Mouse (Mus musculus) kidney, adult 2 months (tissue): Measurements from ENCODE around the gene Mrpl33.

Experiments
- CTCF ChIP-seq: fragments of 200-500 bp; conservative IDR thresholded peaks from 2 replicates; pipeline ENCODE4 v1.5.1; 2011; ENCODE audit warnings: low read depth, mild to moderate bottlenecking, control low read depth, low read length, moderate library complexity, mixed read lengths; ENCODE audit not compliant: insufficient read depth, insufficient read length
- POLR2A ChIP-seq: fragments of 200-500 bp; IDR thresholded peaks from one replicate; pipeline ENCODE4 v1.6.1; 2011; ENCODE audit warnings: low read depth, low read length, control low read depth

DNA sequence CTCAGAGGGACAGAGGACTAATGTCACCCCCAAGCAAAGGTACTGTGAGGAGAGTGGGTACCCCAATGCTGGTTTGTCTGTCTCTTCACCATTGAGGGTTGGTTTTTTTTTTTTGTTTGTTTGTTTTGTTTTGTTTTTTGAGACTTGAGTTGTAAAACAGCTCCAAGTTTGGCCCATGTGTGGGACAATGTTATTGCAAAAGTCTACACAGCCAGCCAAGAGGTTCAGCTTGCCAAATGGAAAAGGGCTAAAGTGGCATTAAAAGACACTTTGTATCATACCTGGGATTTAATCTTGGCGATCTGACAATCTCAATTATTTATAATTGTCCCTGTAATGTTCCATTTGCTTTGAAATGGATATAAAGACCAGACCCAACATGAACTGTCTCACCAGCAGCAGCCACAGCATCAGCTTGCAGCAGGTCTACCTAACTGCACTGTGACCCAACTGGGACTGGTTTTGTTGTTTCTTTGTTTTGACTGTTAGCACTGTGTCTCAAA lies 59.0 kb downstream of the Mrpl33 start:
- TF ChIP-seq CTCF (no peak), POLR2A (no peak)
